In genomic region chr8:104624161-104624560, GRCm38 (mm10) we compare ENCODE assay signal across 16 mouse cellular contexts. TPM values are rescaled to one million over a fixed set of nuclear protein-coding genes. Genes with fewer than 3 reads are reported as not detected.
DNase-seq lines count a peak whose midpoint lies in the region; ATAC-seq and TF ChIP-seq lines count a peak whose summit lies in the region.
"Had no signal": no experiment of that assay in that cellular context is flagged by ENCODE, and none has a peak within 500 bp of the region (broad histone marks: within the 10 kb centered on the region; RNA-seq: fewer than 3 reads in every experiment).

Cdh16 (minus strand) TSS chr8:104624396.

- WGBS in heart, postnatal 0 days, result 82% methylated on average over 6 of the region's 6 CpGs
- 46% methylated on average over 6 of the region's 6 CpGs for WGBS in kidney, embryonic 16.5 days
- 49% methylated on average over 6 of the region's 6 CpGs for WGBS in lung, embryonic 15.5 days
- 53% methylated on average over 6 of the region's 6 CpGs for WGBS in stomach, postnatal 0 days
- 55% methylated on average over 6 of the region's 6 CpGs for WGBS in intestine, postnatal 0 days

- peak within 1 kb of the TSS; percentile 52 for H3K27ac ChIP-seq in heart, postnatal 0 days (ENCODE audit: low read depth)
- H3K27ac ChIP-seq in kidney, embryonic 16.5 days (ENCODE audit: low read length), result peak within 1 kb of the TSS; percentile 94
- peak within 1 kb of the TSS; percentile 72 for H3K27ac ChIP-seq in lung, embryonic 15.5 days
- H3K27ac ChIP-seq in stomach, postnatal 0 days (replicated peaks), result no peak within 1 kb of the TSS
- no peak within 1 kb of the TSS for H3K27ac ChIP-seq in intestine, postnatal 0 days (ENCODE audit: low read depth, low read length)
- no peak within 1 kb of the TSS for H3K27ac ChIP-seq in left cerebral cortex, adult 2 months
- H3K27ac ChIP-seq: liver, embryonic 12.5 days; neural tube, embryonic 13.5 days had no signal

- no peak for DNase-seq in heart, postnatal 0 days (ENCODE audit: low spot score)
- no peak for DNase-seq in heart, adult 9 months (ENCODE audit: low spot score in 2 of 2)
- no peak for DNase-seq in stomach, postnatal 0 days (ENCODE audit: low spot score)
- no peak for DNase-seq in left cerebral cortex, adult 2 months (ENCODE audit: extremely low spot score in 1 of 2, low spot score in 2 of 2)
- no peak for DNase-seq in embryo, embryonic 10.5 days (ENCODE audit: low spot score)
- DNase-seq: forebrain, postnatal 0 days; gastrocnemius, postnatal 14 days; left cerebral cortex, postnatal 4 days; spleen, adult 18-20 months had no signal

- no peak within 1 kb of the TSS for H3K4me2 ChIP-seq in heart, postnatal 0 days (ENCODE audit: low read depth, low read length)
- H3K4me2 ChIP-seq in kidney, embryonic 16.5 days (replicated peaks; ENCODE audit: low read depth, low read length), result peak within 1 kb of the TSS; percentile 43
- H3K4me2 ChIP-seq in lung, embryonic 15.5 days, result peak within 1 kb of the TSS; percentile 42
- H3K4me2 ChIP-seq in stomach, postnatal 0 days (replicated peaks; ENCODE audit: low read depth), result no peak within 1 kb of the TSS
- no peak within 1 kb of the TSS for H3K4me2 ChIP-seq in intestine, postnatal 0 days (replicated peaks; ENCODE audit: low read depth)
- H3K4me2 ChIP-seq: liver, embryonic 12.5 days; neural tube, embryonic 13.5 days had no signal

- intact Hi-C loops in left cerebral cortex, adult 2 months (cut with DNase I), result no loop called here

- H3K4me3 ChIP-seq in heart, postnatal 0 days (ENCODE audit: low read depth, low read length), result no peak within 1 kb of the TSS
- H3K4me3 ChIP-seq in kidney, embryonic 16.5 days (ENCODE audit: low read length), result peak within 1 kb of the TSS; percentile 35
- peak within 1 kb of the TSS; percentile 7; the same call in 1 of the 2 replicates for H3K4me3 ChIP-seq in lung, embryonic 15.5 days
- no peak within 1 kb of the TSS for H3K4me3 ChIP-seq in stomach, postnatal 0 days (ENCODE audit: low read depth, low read length)
- no peak within 1 kb of the TSS for H3K4me3 ChIP-seq in intestine, postnatal 0 days (ENCODE audit: low read depth, low read length)
- no peak within 1 kb of the TSS for H3K4me3 ChIP-seq in left cerebral cortex, adult 2 months
- H3K4me3 ChIP-seq: liver, embryonic 12.5 days; megakaryocyte, embryonic 14.5 days; neural tube, embryonic 13.5 days had no signal

- no peak for TF ChIP-seq CTCF in heart, postnatal 0 days (IDR thresholded peaks at IDR 0.05; ENCODE audit: low read depth)
- TF ChIP-seq CTCF in stomach, postnatal 0 days (IDR thresholded peaks at IDR 0.05; ENCODE audit: low read depth), result no peak
- no peak for TF ChIP-seq CTCF in intestine, postnatal 0 days (IDR thresholded peaks at IDR 0.05; ENCODE audit: low read depth)
- TF ChIP-seq CTCF in left cerebral cortex, adult 2 months (IDR thresholded peaks at IDR 0.05), result no peak

- no peak for ATAC-seq in heart, postnatal 0 days (ENCODE audit: insufficient read depth, low read depth)
- ATAC-seq in kidney, embryonic 16.5 days (ENCODE audit: low FRiP score, low TSS enrichment), result peak; percentile 97
- ATAC-seq in lung, embryonic 15.5 days (ENCODE audit: borderline replicate concordance, extremely low read depth, low FRiP score, low TSS enrichment), result peak; percentile 87
- peak; percentile 28; the same call in 1 of the 2 replicates for ATAC-seq in stomach, postnatal 0 days (ENCODE audit: low FRiP score, low TSS enrichment)
- no peak for ATAC-seq in intestine, postnatal 0 days
- ATAC-seq: forebrain, postnatal 0 days; liver, embryonic 12.5 days had no signal

- TF ChIP-seq EP300 in heart, postnatal 0 days (IDR thresholded peaks at IDR 0.05; ENCODE audit: low read depth), result no peak
- TF ChIP-seq EP300 in stomach, postnatal 0 days (optimal IDR thresholded peaks at IDR 0.05), result no peak

- H3K27me3 ChIP-seq in heart, postnatal 0 days (ENCODE audit: control insufficient read depth, insufficient read depth, low read length), result no peaks in the 10 kb centered on the region
- H3K27me3 ChIP-seq in kidney, embryonic 16.5 days (ENCODE audit: insufficient read depth, low read length), result no peaks in the 10 kb centered on the region
- no peaks in the 10 kb centered on the region for H3K27me3 ChIP-seq in lung, embryonic 15.5 days
- no peaks in the 10 kb centered on the region for H3K27me3 ChIP-seq in stomach, postnatal 0 days (ENCODE audit: control insufficient read depth, insufficient read depth, low read length)
- H3K27me3 ChIP-seq in intestine, postnatal 0 days (replicated peaks; ENCODE audit: control insufficient read depth, insufficient read depth, low read length), result no peaks in the 10 kb centered on the region

- peaks cover 23% of the 10 kb centered on the region for H3K4me1 ChIP-seq in heart, postnatal 0 days (ENCODE audit: control insufficient read depth, insufficient read depth)
- no peaks in the 10 kb centered on the region for H3K4me1 ChIP-seq in kidney, embryonic 16.5 days (ENCODE audit: insufficient read depth, low read length)
- H3K4me1 ChIP-seq in lung, embryonic 15.5 days, result no peaks in the 10 kb centered on the region
- H3K4me1 ChIP-seq in stomach, postnatal 0 days (replicated peaks; ENCODE audit: control insufficient read depth, insufficient read depth), result no peaks in the 10 kb centered on the region
- H3K4me1 ChIP-seq in intestine, postnatal 0 days (replicated peaks; ENCODE audit: control insufficient read depth, insufficient read depth, low read length), result no peaks in the 10 kb centered on the region
- H3K4me1 ChIP-seq: liver, embryonic 12.5 days; neural tube, embryonic 13.5 days had no signal

- no peaks in the 10 kb centered on the region for H3K9me3 ChIP-seq in heart, postnatal 0 days (replicated peaks; ENCODE audit: control insufficient read depth, low read length)
- no peaks in the 10 kb centered on the region for H3K9me3 ChIP-seq in kidney, embryonic 16.5 days (ENCODE audit: low read length)
- no peaks in the 10 kb centered on the region for H3K9me3 ChIP-seq in lung, embryonic 15.5 days
- no peaks in the 10 kb centered on the region for H3K9me3 ChIP-seq in stomach, postnatal 0 days (ENCODE audit: control insufficient read depth, low read length)
- H3K9me3 ChIP-seq in intestine, postnatal 0 days (ENCODE audit: control insufficient read depth), result no peaks in the 10 kb centered on the region
- H3K9me3 ChIP-seq: liver, embryonic 12.5 days; neural tube, embryonic 13.5 days had no signal

- peaks cover 11% of the 10 kb centered on the region for H3K36me3 ChIP-seq in heart, postnatal 0 days (replicated peaks; ENCODE audit: control insufficient read depth, insufficient read depth, low read length)
- no peaks in the 10 kb centered on the region; the same call in 1 of the 2 replicates for H3K36me3 ChIP-seq in kidney, embryonic 16.5 days (ENCODE audit: insufficient read depth, low read length)
- no peaks in the 10 kb centered on the region for H3K36me3 ChIP-seq in lung, embryonic 15.5 days
- H3K36me3 ChIP-seq in stomach, postnatal 0 days (ENCODE audit: control insufficient read depth, insufficient read depth, low read length), result no peaks in the 10 kb centered on the region
- H3K36me3 ChIP-seq in intestine, postnatal 0 days (ENCODE audit: control insufficient read depth, insufficient read depth), result no peaks in the 10 kb centered on the region
- H3K36me3 ChIP-seq: liver, embryonic 12.5 days; neural tube, embryonic 13.5 days had no signal

- no peak within 1 kb of the TSS for H3K9ac ChIP-seq in heart, postnatal 0 days (replicated peaks; ENCODE audit: low read depth, low read length)
- H3K9ac ChIP-seq in kidney, embryonic 16.5 days (replicated peaks; ENCODE audit: low read length), result peak within 1 kb of the TSS; percentile 43
- no peak within 1 kb of the TSS for H3K9ac ChIP-seq in lung, embryonic 15.5 days
- H3K9ac ChIP-seq in stomach, postnatal 0 days (ENCODE audit: low read length), result no peak within 1 kb of the TSS
- no peak within 1 kb of the TSS for H3K9ac ChIP-seq in intestine, postnatal 0 days (ENCODE audit: low read depth, low read length)
- H3K9ac ChIP-seq: forebrain, postnatal 0 days; liver, embryonic 12.5 days; neural tube, embryonic 13.5 days had no signal

RNA-seq across cellular contexts. Expression of gene Cdh16, which starts in this region (rescaled TPM):
- 8.3 and 8.9 TPM in 2 replicates for total RNA-seq in heart, postnatal 0 days (2014; rRNA removed; ENCODE audit: low replicate concordance)
- polyA plus RNA-seq in heart, postnatal 0 days (2015; fragmentation: Nextera tagmentation; extraction: Ambion mirVana), result 11.4 and 13.1 TPM in 2 replicates
- 385 and 427 TPM in 2 replicates for polyA plus RNA-seq in kidney, embryonic 16.5 days (2015; fragmentation: Nextera tagmentation; extraction: Ambion mirVana)
- 53.5 TPM in 2 replicates for polyA plus RNA-seq in lung, embryonic 15.5 days (2015; fragmentation: Nextera tagmentation; extraction: Ambion mirVana)
- 0.30 TPM in 2 replicates for polyA plus RNA-seq in stomach, postnatal 0 days (2015; fragmentation: Nextera tagmentation; extraction: Ambion mirVana)
- not detected in 2 replicates for polyA plus RNA-seq in intestine, postnatal 0 days (2015; fragmentation: Nextera tagmentation; extraction: Ambion mirVana)
- total RNA-seq in left cerebral cortex, adult 2 months (2021), result not detected
- total RNA-seq: forebrain, postnatal 0 days; gastrocnemius, postnatal 14 days; left cerebral cortex, postnatal 4 days had no signal
- polyA plus RNA-seq: forebrain, postnatal 0 days; testis, adult 2 months had no signal

Comparison
In these comparisons a context has a peak if more than half of its experiments do, and no peak if none do; other contexts are left out.
1. Peak in ATAC-seq in stomach, postnatal 0 days; RNA of the gene not detected or under 1 TPM.
2. ATAC-seq: peak in kidney, embryonic 16.5 days (single experiment) and lung, embryonic 15.5 days (single experiment); none in heart, postnatal 0 days (single experiment) and intestine, postnatal 0 days (single experiment).
3. H3K27ac ChIP-seq: peak in heart, postnatal 0 days (single experiment), kidney, embryonic 16.5 days (single experiment) and lung, embryonic 15.5 days (single experiment); none in stomach, postnatal 0 days (single experiment), intestine, postnatal 0 days (single experiment) and left cerebral cortex, adult 2 months (single experiment).
4. H3K4me2 ChIP-seq: peak in kidney, embryonic 16.5 days (single experiment) and lung, embryonic 15.5 days (single experiment); none in heart, postnatal 0 days (single experiment), stomach, postnatal 0 days (single experiment) and intestine, postnatal 0 days (single experiment).
5. H3K4me3 ChIP-seq: peak in kidney, embryonic 16.5 days (single experiment) and lung, embryonic 15.5 days (single experiment); none in heart, postnatal 0 days (single experiment), stomach, postnatal 0 days (single experiment), intestine, postnatal 0 days (single experiment) and left cerebral cortex, adult 2 months (single experiment).